Mouse (Mus musculus) neutrophil, adult 5-6 weeks (primary cell): ENCODE measurements around the gene Hbb-bh1. TPM values are rescaled to one million over a fixed set of nuclear protein-coding genes. Genes with fewer than 3 reads are reported as not detected.
"Not testable (repeated sequence)": the region's sequence is repeated elsewhere in the genome, so short reads cannot be mapped to it uniquely, and the experiment has no call there.

Experiments
- ATAC-seq: fragments of 151-379, 151-347 bp; 2 replicates; pipeline ENCODE4 v1.8.0; 2017; ENCODE audit warnings: mild to moderate bottlenecking, moderate TSS enrichment; ENCODE audit not compliant: insufficient number of reproducible peaks, poor library complexity, low FRiP score, severe bottlenecking; ENCODE audit errors: extremely low read depth
- total RNA-seq: library from RNA; stranded (forward); fragments of 200-1000 nt; gene quantifications from 2 replicates; pipeline ENCODE4 v1.2.3, GENCODE M21; 2017

Gene Hbb-bh1
- total RNA-seq, 1 experiment from 2014 or later = not detected

DNA sequence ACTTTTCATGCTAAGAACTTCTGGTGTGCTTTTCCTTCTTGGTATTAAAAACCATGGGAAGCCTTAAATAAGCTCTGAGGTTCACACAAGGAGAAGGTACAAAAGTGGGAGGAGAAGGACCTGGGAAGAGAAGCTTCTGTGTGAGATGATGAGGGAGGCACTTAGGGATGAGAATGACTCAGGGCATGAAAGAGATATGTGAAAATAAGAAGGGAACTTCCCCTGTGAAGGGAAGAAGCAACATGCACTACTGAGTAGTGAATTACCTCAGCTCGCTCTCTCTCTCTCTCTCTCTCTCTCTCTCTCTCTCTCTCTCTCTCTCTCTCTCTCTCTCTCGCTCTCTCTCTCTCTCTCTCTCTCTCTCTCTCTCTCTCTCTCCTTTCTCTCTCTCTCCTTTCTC, 27.9 kb downstream of the Hbb-bh1 start:
- not testable (repeated sequence) for ATAC-seq

DNA sequence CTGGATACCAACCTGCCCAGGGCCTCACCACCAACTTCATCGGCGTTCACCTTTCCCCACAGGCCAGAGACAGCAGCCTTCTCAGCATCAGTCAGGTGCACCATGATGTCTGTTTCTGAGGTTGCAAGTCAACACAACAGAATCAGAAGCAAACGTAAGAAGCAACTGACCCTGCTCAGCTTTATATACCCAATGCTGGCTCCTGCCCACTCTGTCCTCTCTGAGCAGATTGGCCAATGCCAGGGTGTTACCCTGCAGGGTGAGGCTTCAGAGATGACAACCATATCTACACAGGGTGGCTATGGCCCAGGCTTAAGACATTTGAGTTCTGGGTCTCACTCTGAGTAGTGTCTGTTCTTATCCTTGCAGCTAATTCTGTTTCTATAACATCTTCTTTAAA, 29.2 kb downstream of the Hbb-bh1 start, which contains the start of gene Hbb-bt:
TSS of gene Hbb-bt (minus strand) at position 231 of the 400 bp plus-strand sequence.
- no peak for ATAC-seq

DNA sequence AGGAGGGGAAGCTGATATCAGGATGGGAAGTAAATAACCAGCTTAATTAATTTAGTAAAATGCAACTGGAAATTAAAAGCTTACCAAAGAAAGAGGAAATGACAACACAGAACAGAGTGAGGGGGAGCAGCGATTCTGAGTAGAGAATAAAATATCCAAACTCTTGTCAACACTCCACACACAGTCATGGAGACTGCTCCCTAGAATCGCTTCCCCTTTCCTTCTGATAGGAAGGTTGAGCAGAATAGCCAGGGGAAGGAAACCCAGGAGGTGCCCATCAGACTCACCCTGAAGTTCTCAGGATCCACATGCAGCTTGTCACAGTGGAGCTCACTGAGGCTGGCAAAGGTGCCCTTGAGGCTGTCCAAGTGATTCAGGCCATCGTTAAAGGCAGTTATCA, 29.8 kb downstream of the Hbb-bh1 start:
- ATAC-seq = 0 out of 2 replicates have a peak, but pooled peaks have one; percentile 11

DNA sequence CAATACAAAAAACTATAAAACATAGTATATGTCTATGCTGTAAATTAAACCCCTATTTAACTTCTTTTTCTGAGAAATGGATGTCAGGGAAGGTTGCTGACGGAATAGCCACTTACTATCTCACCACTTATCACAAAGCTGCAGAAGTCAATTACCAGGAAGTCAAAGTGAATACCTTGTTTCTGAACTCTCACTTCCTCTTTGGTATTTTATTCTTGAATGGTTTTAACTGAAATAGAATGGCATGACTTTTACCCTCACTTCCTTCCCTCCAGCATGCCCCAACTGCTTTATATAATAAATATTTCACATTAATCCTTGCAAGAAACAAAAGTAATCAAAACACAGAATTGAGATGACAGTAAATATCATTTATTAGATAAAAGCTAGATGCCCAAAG, 30.8 kb downstream of the Hbb-bh1 start:
- peak; percentile 91 for ATAC-seq

DNA sequence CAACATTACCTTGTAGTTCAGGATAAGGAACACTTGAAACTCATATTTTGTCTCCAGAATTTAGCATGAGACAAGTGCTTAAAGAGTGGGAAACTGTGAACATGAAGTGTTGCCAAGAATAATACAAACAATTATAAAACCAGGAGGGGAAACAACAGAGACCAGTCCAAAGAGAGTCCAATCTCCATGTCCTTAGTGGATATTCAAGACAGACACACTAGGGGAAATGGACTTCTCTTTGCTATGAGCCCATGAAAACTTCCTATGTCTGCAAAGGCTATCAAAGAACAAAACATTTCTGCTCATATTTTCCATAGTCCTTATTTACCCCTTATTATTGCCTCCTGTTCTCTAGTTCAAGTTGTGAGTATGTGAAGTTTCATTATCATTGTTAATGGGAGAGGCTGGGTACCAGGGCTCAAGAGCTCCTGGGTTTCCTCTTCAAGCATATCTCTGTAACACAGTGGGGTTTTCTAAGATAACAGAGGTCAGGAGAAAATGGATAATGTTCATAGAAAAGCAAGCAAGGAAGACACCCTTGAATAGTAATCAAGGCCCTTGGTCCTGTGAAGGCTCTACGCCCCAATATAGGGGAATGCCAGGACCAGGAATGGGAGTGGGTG, 31.6 kb downstream of the Hbb-bh1 start:
- no peak for ATAC-seq

DNA sequence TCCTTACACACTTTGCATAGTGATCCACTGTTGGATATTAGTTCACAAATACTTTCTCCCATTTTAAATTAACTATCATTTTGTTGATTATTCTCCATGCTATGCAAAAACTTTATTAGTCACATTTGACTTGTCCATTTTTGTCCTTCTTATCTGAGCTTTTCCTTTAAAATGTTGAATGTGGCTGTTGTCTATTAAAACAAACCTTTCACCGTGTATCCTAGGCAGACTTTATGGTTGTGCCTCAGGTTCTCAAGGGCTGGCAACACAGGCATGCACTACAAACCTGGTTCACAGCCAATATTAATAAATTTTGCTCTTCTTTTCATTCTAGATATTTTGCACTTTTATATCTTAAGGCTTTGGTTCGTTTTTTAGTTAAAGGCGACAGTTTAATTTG, 32.2 kb downstream of the Hbb-bh1 start:
- no peak for ATAC-seq

DNA sequence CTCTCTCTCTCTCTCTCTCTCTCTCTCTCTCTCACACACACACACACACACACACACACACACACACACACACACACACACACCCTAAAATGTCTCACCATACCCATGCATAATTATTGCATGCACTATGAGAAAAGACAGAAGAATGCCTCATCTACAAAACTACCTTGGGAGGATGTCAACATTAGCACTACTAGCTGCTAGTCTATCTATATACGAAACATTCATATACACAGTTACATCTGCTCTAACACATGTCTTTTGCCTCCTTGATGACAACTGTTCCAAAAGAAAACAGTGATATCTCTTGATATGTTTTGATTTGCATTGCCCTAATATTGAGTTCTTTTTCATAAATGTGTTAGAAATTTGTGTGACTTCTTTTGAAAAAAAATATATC, 32.7 kb downstream of the Hbb-bh1 start:
- ATAC-seq = no peak

DNA sequence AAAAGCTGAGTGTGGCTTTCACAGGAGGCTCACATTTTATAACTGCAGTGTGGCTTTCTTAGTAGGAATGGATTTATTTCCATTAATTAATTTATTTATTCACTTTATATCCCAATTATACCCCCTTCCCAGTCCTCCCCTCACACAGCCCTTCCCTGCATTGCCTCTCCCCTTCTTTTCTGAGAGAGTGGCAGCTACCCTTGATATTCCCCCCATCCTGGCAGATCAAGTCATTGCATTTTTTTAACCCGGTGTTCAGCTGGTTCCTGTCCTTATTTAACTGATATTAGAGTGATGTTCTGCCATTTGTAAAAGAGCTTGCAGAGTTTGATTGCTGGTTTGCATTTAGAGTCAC, 33.2 kb downstream of the Hbb-bh1 start:
- ATAC-seq = no peak

DNA sequence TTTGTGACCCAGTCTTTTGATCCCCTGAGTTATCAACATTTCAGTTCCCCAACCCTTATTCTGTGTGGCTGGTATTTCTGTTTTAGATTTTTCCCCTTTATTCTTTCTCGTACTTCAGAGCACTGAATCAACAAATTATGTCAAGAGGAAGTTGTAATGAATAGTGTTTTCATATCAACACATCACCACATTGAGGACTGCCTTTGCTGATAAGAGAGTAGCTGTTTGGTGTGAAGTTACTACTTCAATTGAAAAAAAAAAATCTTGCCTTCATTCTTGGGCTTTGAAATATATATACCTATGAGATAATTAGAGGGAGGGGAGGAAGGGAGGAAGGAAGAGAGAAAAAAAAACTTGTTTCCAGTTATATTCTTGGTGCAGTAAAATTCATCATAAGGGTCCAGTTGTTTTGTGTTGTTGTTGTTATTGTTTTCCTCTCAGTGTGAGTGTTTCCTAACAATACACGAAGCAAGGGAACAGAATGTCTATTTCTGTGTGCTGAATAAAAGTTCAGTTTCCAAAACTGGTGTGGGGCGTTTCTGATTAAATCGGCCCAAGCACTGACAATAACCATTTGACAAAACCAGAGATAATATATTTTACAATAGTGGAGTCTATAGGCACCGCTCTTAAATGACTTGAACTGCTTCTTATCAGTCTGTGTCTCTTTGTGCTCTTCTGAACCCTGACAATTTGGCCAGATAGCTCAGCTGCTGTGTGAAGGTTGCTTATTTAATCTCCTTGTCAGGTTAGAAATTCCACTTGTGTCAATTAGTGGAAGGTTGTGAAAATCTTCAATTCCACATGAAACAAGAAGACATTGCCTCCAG, 33.8 kb downstream of the Hbb-bh1 start:
- no peak for ATAC-seq

DNA sequence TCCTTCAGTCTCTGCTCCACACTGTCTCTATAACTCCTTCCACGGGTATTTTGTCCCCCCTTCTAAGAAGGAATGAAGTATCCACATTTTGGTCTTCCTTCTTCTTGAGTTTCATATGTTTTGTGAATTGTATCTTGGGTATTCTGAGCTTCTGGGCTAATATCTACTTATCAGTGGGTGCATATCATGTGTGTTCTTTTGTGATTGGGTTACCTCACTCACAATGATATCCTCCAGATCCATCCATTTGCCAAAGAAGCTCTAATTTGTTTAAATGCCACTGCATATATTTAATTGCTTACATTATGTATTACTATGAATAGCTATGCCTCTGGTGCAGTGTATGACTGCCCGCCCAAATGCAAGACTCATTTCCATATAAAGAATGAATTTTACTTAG, 34.8 kb downstream of the Hbb-bh1 start:
- ATAC-seq = not testable (repeated sequence)

DNA sequence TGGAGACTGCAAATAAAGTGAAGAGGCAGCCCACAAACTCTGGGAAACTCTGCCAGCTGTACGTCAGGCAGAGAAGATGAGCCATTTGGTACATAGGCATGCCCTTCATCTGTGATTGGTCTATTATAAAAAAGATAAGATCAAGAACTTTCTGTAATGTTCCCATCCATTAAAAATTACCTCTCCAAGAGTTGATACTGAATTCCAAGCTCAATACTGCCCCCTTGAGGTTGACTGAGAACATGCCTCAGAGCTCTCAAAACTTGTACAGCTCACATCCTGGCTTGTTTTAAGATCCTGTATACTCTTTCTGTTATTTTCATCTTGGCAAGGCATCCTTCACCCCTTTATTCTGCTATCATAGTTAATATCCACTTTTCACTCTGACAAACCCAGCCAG, 36.1 kb downstream of the Hbb-bh1 start:
- peak; percentile 58; the same call in 1 of the 2 replicates for ATAC-seq

DNA sequence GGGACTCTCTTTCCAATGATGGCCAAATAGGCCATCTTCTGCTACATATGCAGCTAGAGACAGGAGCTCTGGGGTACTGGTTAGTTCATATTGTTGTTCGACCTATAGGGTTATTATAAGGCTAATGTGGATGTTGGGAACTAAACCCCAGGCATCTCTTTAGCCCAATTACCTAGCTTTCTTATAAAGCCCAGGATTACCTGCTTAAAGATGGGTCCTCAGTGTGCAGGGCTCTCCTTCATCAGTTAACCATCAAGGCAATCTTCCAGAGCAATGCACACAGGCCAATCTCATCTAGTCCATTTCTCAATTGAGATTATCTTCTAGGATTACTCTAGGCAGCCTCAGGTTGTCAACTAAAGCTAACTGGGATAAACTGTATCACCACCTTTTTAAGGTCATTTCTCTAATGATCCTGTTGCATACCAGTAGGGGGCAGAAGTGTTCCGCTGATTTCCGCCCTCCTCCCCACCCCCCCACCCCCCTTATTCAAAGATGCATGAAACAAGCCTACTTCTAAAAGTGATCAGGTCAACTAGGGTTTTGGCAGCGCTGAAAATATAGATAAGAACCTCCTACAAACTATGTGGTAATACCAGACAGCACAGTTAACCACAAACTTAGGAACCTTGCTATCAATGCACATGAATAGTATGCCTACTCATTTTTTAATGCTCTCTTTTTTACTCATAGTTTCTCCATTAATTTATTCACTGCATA, 50.1 kb downstream of the Hbb-bh1 start:
- ATAC-seq = peak; percentile 41; the same call in 1 of the 2 replicates

DNA sequence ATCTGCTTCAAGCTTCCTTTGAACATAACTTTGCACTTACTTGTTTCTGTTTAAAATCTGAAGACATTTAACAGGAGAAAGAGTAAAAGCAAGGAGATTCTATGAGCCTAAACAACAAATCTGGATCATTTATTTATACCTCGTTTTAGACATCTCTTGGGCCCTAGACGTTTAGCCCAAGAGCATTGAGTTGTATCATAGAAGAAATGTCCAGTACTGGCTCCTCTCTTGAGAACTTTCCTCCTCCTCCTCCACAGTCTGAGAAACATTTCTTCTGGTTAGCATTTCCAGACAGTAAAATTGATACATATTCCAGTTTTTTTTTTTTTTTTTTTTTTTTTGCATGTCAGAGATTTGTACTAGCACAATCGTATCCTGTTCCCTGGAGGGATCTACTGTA, 51.2 kb downstream of the Hbb-bh1 start, which contains the start of gene Olfr67:
TSS of gene Olfr67 (minus strand) at position 101 of the 400 bp plus-strand sequence.
- no peak for ATAC-seq

Other genes starting within 250 kb of the Hbb-bh1 start
- not detected in 2 replicates for gene Olfr619, start 242.6 kb downstream of the Hbb-bh1 start, total RNA-seq
- 0.25 TPM in 1 of 2 replicates, not detected in the other for gene Olfr620, start 230.6 kb downstream of the Hbb-bh1 start, total RNA-seq
- not detected in 2 replicates for gene Olfr622, start 200.5 kb downstream of the Hbb-bh1 start, total RNA-seq
- gene Olfr623, start 179.5 kb downstream of the Hbb-bh1 start, total RNA-seq = not detected in 2 replicates
- 0.12 TPM in 1 of 2 replicates, not detected in the other for gene Olfr624, start 172.0 kb downstream of the Hbb-bh1 start, total RNA-seq
- gene Olfr625-ps1, start 160.4 kb downstream of the Hbb-bh1 start, total RNA-seq = not detected in 2 replicates
- 0.12 TPM in 1 of 2 replicates, not detected in the other for gene Olfr243, start 128.5 kb downstream of the Hbb-bh1 start, total RNA-seq
- gene Olfr628, start 112.8 kb downstream of the Hbb-bh1 start, total RNA-seq = not detected in 2 replicates
- gene Olfr629, start 98.2 kb downstream of the Hbb-bh1 start, total RNA-seq = not detected in 2 replicates
- gene Olfr630, start 85.8 kb downstream of the Hbb-bh1 start, total RNA-seq = not detected in 2 replicates
- gene Olfr69, start 71.6 kb downstream of the Hbb-bh1 start, total RNA-seq = 0.23 TPM in 1 of 2 replicates, not detected in the other
- gene Olfr68, start 63.5 kb downstream of the Hbb-bh1 start, total RNA-seq = not detected in 2 replicates
- gene Olfr67, start 51.3 kb downstream of the Hbb-bh1 start, total RNA-seq = not detected in 2 replicates
- 1,968 and 2,313 TPM in 2 replicates for gene Hbb-bt, start 29.2 kb downstream of the Hbb-bh1 start, total RNA-seq
- 10,177 and 10,178 TPM in 2 replicates for gene Hbb-bs, start 15.1 kb downstream of the Hbb-bh1 start, total RNA-seq
- not detected in 2 replicates for gene Hbb-bh2, start 2.6 kb downstream of the Hbb-bh1 start, total RNA-seq
- not detected in 2 replicates for gene Hbb-y, start 10.1 kb upstream of the Hbb-bh1 start, total RNA-seq
- gene Olfr66, start 43.1 kb upstream of the Hbb-bh1 start, total RNA-seq = 0.12 TPM in 1 of 2 replicates, not detected in the other
- gene Olfr64, start 51.3 kb upstream of the Hbb-bh1 start, total RNA-seq = not detected in 2 replicates
- not detected in 2 replicates for gene Olfr65, start 60.3 kb upstream of the Hbb-bh1 start, total RNA-seq
- not detected in 2 replicates for gene Olfr631, start 85.7 kb upstream of the Hbb-bh1 start, total RNA-seq
- gene Olfr632, start 91.2 kb upstream of the Hbb-bh1 start, total RNA-seq = not detected in 2 replicates
- gene Olfr633, start 101.3 kb upstream of the Hbb-bh1 start, total RNA-seq = not detected in 2 replicates
- not detected in 2 replicates for gene Olfr635, start 128.0 kb upstream of the Hbb-bh1 start, total RNA-seq
- not detected in 2 replicates for gene Olfr638, start 155.6 kb upstream of the Hbb-bh1 start, total RNA-seq
- gene Olfr639, start 174.1 kb upstream of the Hbb-bh1 start, total RNA-seq = not detected in 2 replicates
- gene Olfr640, start 182.4 kb upstream of the Hbb-bh1 start, total RNA-seq = 0.12 TPM in 1 of 2 replicates, not detected in the other
- gene Olfr641, start 192.3 kb upstream of the Hbb-bh1 start, total RNA-seq = not detected in 2 replicates
- 0.12 TPM in 1 of 2 replicates, not detected in the other for gene Olfr642, start 209.5 kb upstream of the Hbb-bh1 start, total RNA-seq
- not detected in 2 replicates for gene 4930516K23Rik, start 218.3 kb upstream of the Hbb-bh1 start, total RNA-seq
- gene Olfr644, start 228.7 kb upstream of the Hbb-bh1 start, total RNA-seq = not detected in 2 replicates
- gene Olfr645, start 242.3 kb upstream of the Hbb-bh1 start, total RNA-seq = not detected in 2 replicates